Mouse (Mus musculus) left cerebral cortex, postnatal 10 days (tissue): ENCODE measurements at regions not wholly inside any gene's neighbourhood (a gene's known extent, or its start where the extent isn't known, plus 50 kb on each side); places are given as distances from the start of the nearest gene placed in this dataset.

Experiments used
- DNase-seq, 2 experiments: peaks; one replicate each; pipeline ENCODE4 v3.0.0; 2021 to 2022; ENCODE audit warnings: low spot score in 2 of 2, mixed read lengths in 1 of 2; ENCODE audit errors: extremely low spot score in 1 of 2
- intact Hi-C: fragments of 180-260 bp; cut with DNase I; formaldehyde crosslinking; loops from one replicate; pipeline ENCODE4 v1.15.1; 2025

- intact Hi-C loops: no loop called here
- DNase-seq: no peak
Measured at GRCm38 (mm10) chr11:31745028-31745865, 73.6 kb upstream of the Bod1 start.

GRCm38 (mm10) chr11:31745866-31746248 lies 74.2 kb upstream of the Bod1 start:
- DNase-seq: no peak
- intact Hi-C loops: no loop called here

- no peak for DNase-seq
- intact Hi-C loops: no loop called here
Measured at GRCm38 (mm10) chr11:31746488-31746887, 74.8 kb upstream of the Bod1 start.

- no peak for DNase-seq
- intact Hi-C loops: no loop called here
Measured at GRCm38 (mm10) chr11:31746939-31747338, 75.3 kb upstream of the Bod1 start.

- no peak for DNase-seq
Measured at GRCm38 (mm10) chr11:31748275-31748815, 76.7 kb upstream of the Bod1 start.

GRCm38 (mm10) chr11:31751274-31751673 lies 79.6 kb upstream of the Bod1 start:
- intact Hi-C loops: no loop called here
- DNase-seq: no peak

More at GRCm38 (mm10) chr11:31748275-31748815, 76.7 kb upstream of the Bod1 start:
- intact Hi-C loops: no loop called here

GRCm38 (mm10) chr11:31753211-31753610 lies 81.5 kb upstream of the Bod1 start:
- intact Hi-C loops: no loop called here
- no peak for DNase-seq

GRCm38 (mm10) chr11:31753711-31754161 lies 82.1 kb upstream of the Bod1 start:
- intact Hi-C loops: no loop called here

GRCm38 (mm10) chr11:31754416-31754815 lies 82.7 kb upstream of the Bod1 start:
- no peak for DNase-seq
- intact Hi-C loops: no loop called here

More at GRCm38 (mm10) chr11:31753711-31754161, 82.1 kb upstream of the Bod1 start:
- peak; percentile 42 to 45 for DNase-seq

- peak in 1 of 2 experiments; percentile 45 for DNase-seq
- intact Hi-C loops: loop anchor here (5.0 kb wide), 1 partner anchor 116 kb away; the partner anchor contains the start of gene Cpeb4
Measured at GRCm38 (mm10) chr11:31755858-31756257, 84.2 kb upstream of the Bod1 start.

- no peak for DNase-seq
- intact Hi-C loops: loop anchor here (5.0 kb wide), 1 partner anchor 116 kb away; the partner anchor contains the start of gene Cpeb4
Measured at GRCm38 (mm10) chr11:31756355-31757145, 84.9 kb upstream of the Bod1 start.

- DNase-seq: peak; percentile 29 to 58
- intact Hi-C loops: loop anchor here (5.0 kb wide), 1 partner anchor 112 kb away; the partner anchor contains the start of gene Cpeb4
Measured at GRCm38 (mm10) chr11:31759868-31760765, 88.4 kb upstream of the Bod1 start.

GRCm38 (mm10) chr11:31763856-31764255 lies 92.2 kb upstream of the Bod1 start:
- intact Hi-C loops: no loop called here
- DNase-seq: no peak

- no peak for DNase-seq
- intact Hi-C loops: no loop called here
Measured at GRCm38 (mm10) chr11:31766296-31766695, 94.6 kb upstream of the Bod1 start.

- peak in 1 of 2 experiments; percentile 60 for DNase-seq
- intact Hi-C loops: no loop called here
Measured at GRCm38 (mm10) chr11:31767727-31768495, 96.2 kb upstream of the Bod1 start.

- DNase-seq: peak; percentile 63 to 69
- intact Hi-C loops: no loop called here
Measured at GRCm38 (mm10) chr11:31769804-31770654, 98.3 kb upstream of the Bod1 start.

GRCm38 (mm10) chr11:31770881-31771280 lies 99.2 kb upstream of the Bod1 start:
- peak; percentile 57 to 63 for DNase-seq
- intact Hi-C loops: no loop called here
